Mouse (Mus musculus): Measurements from ENCODE around the gene Dennd1b. TPM values are rescaled to one million over a fixed set of nuclear protein-coding genes. Genes with fewer than 3 reads are reported as not detected.

Gene Dennd1b
- polyA plus RNA-seq, 1 experiment from 2014 or later = 6.7 TPM

- Histone ChIP-seq H3K4me3 (no peak overlapping the region), H3K27ac (replicated peaks) (no peak overlapping the region), H3K27me3 (replicated peaks; ENCODE audit: low read depth, poor library complexity, severe bottlenecking) (no peaks in the 10 kb centered on the region), H3K36me3 (replicated peaks) (no peaks in the 10 kb centered on the region), H3K4me1 (no peaks in the 10 kb centered on the region), H3K9me3 (no peaks in the 10 kb centered on the region)
- 81% methylated on average over 6 of the region's 6 CpGs for WGBS
- no peak for DNase-seq (ENCODE audit: low spot score)
Measured at GRCm38 (mm10) chr1:138939579-138940139, 23.6 kb upstream of the Dennd1b start.

DNA sequence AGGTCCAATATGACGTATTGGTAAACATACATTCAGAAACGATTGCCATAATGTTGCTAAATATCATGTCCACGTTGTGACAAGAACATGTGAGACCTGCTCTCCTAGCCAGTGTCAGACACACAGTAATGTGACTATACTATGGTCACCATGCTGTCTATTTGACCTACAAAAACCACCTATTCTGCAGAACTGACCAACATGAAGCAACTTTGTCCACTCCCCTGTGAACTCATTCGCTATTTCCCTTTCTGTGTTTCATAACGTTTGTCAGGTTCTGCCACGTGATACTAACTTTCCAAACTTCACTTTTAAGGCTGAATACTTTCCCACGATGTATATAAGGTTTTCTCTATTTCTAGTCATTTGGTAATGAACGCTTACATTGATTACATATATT is 22.8 kb upstream of the Dennd1b start:
- 89% methylated on average over 8 of the region's 8 CpGs for WGBS

GRCm38 (mm10) chr1:138952173-138952572 is 11.1 kb upstream of the Dennd1b start:
- Histone ChIP-seq H3K27ac (replicated peaks) (no peak overlapping the region), H3K36me3 (replicated peaks) (no peaks in the 10 kb centered on the region), H3K4me1 (no peaks in the 10 kb centered on the region), H3K4me3 (no peak overlapping the region), H3K9me3 (no peaks in the 10 kb centered on the region), H3K27me3 (replicated peaks; ENCODE audit: low read depth, poor library complexity, severe bottlenecking) (no peaks in the 10 kb centered on the region)
- DNase-seq (ENCODE audit: low spot score) = no peak

More for the DNA sequence above, 22.8 kb upstream of the Dennd1b start:
- H3K4me3 ChIP-seq = no peak overlapping the region
- H3K4me1 ChIP-seq = no peaks in the 10 kb centered on the region
- no peaks in the 10 kb centered on the region for H3K9me3 ChIP-seq
- no peaks in the 10 kb centered on the region for H3K36me3 ChIP-seq (replicated peaks)
- no peaks in the 10 kb centered on the region for H3K27me3 ChIP-seq (replicated peaks; ENCODE audit: low read depth, poor library complexity, severe bottlenecking)
- H3K27ac ChIP-seq (replicated peaks) = no peak overlapping the region
- no peak for DNase-seq (ENCODE audit: low spot score)

GRCm38 (mm10) chr1:138954978-138955377 is 8.3 kb upstream of the Dennd1b start:
- Histone ChIP-seq H3K36me3 (replicated peaks) (no peaks in the 10 kb centered on the region), H3K27ac (replicated peaks) (no peak overlapping the region), H3K9me3 (no peaks in the 10 kb centered on the region), H3K4me1 (no peaks in the 10 kb centered on the region), H3K4me3 (no peak overlapping the region), H3K27me3 (replicated peaks; ENCODE audit: low read depth, poor library complexity, severe bottlenecking) (no peaks in the 10 kb centered on the region)
- 88% methylated on average over 5 of the region's 5 CpGs for WGBS
- no peak for DNase-seq (ENCODE audit: low spot score)

GRCm38 (mm10) chr1:138955455-138955854 is 7.8 kb upstream of the Dennd1b start:
- Histone ChIP-seq H3K4me1 (no peaks in the 10 kb centered on the region), H3K9me3 (no peaks in the 10 kb centered on the region), H3K36me3 (replicated peaks) (no peaks in the 10 kb centered on the region), H3K4me3 (no peak overlapping the region), H3K27me3 (replicated peaks; ENCODE audit: low read depth, poor library complexity, severe bottlenecking) (no peaks in the 10 kb centered on the region), H3K27ac (replicated peaks) (no peak overlapping the region)
- no peak for DNase-seq (ENCODE audit: low spot score)
- WGBS = 90% methylated on average over 4 of the region's 4 CpGs

DNA sequence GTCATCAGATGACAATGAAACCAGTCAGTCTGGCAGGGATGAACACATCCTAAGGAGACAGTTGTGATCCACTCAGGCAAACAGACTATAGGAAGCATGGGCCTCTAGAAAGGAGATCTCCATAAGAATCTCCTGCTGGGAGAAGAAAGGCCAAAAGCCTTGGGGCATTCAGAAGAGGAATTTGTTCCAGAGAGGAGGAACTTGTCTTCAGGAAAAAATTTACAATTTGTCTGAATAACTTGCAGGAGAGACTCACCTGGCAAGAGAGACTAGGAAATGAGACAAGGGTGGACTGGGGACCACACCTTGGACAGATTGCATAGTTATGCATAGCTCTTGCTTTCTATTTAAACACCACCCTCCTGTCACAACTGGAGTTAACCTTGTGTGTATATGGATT is 6.7 kb upstream of the Dennd1b start:
- no peaks in the 10 kb centered on the region for H3K9me3 ChIP-seq
- no peaks in the 10 kb centered on the region for H3K4me1 ChIP-seq
- no peak for DNase-seq (ENCODE audit: low spot score)
- H3K27ac ChIP-seq (replicated peaks) = no peak overlapping the region
- no peaks in the 10 kb centered on the region for H3K27me3 ChIP-seq (replicated peaks; ENCODE audit: low read depth, poor library complexity, severe bottlenecking)
- H3K4me3 ChIP-seq = no peak overlapping the region
- H3K36me3 ChIP-seq (replicated peaks) = no peaks in the 10 kb centered on the region

GRCm38 (mm10) chr1:138957111-138957510 is 6.1 kb upstream of the Dennd1b start:
- H3K4me3 ChIP-seq = no peak overlapping the region
- no peaks in the 10 kb centered on the region for H3K4me1 ChIP-seq
- no peak overlapping the region for H3K27ac ChIP-seq (replicated peaks)
- DNase-seq (ENCODE audit: low spot score) = no peak
- H3K27me3 ChIP-seq (replicated peaks; ENCODE audit: low read depth, poor library complexity, severe bottlenecking) = no peaks in the 10 kb centered on the region
- no peaks in the 10 kb centered on the region for H3K9me3 ChIP-seq
- WGBS = 51% methylated on average over 4 of the region's 4 CpGs
- H3K36me3 ChIP-seq (replicated peaks) = no peaks in the 10 kb centered on the region

GRCm38 (mm10) chr1:138958863-138959262 is 4.4 kb upstream of the Dennd1b start:
- 73% methylated on average over 3 of the region's 3 CpGs for WGBS
- Histone ChIP-seq H3K27ac (replicated peaks) (no peak overlapping the region), H3K9me3 (no peaks in the 10 kb centered on the region), H3K4me3 (no peak overlapping the region), H3K27me3 (replicated peaks; ENCODE audit: low read depth, poor library complexity, severe bottlenecking) (no peaks in the 10 kb centered on the region), H3K4me1 (peaks cover 9% of the 10 kb centered on the region), H3K36me3 (replicated peaks) (no peaks in the 10 kb centered on the region)
- DNase-seq (ENCODE audit: low spot score) = no peak

GRCm38 (mm10) chr1:138959903-138960483 is 3.2 kb upstream of the Dennd1b start:
- Histone ChIP-seq H3K4me1 (peaks cover 9% of the 10 kb centered on the region), H3K36me3 (replicated peaks) (no peaks in the 10 kb centered on the region), H3K27me3 (replicated peaks; ENCODE audit: low read depth, poor library complexity, severe bottlenecking) (no peaks in the 10 kb centered on the region), H3K27ac (replicated peaks) (no peak overlapping the region), H3K4me3 (no peak overlapping the region), H3K9me3 (no peaks in the 10 kb centered on the region)
- 76% methylated on average over 4 of the region's 4 CpGs for WGBS
- DNase-seq (ENCODE audit: low spot score) = no peak

DNA sequence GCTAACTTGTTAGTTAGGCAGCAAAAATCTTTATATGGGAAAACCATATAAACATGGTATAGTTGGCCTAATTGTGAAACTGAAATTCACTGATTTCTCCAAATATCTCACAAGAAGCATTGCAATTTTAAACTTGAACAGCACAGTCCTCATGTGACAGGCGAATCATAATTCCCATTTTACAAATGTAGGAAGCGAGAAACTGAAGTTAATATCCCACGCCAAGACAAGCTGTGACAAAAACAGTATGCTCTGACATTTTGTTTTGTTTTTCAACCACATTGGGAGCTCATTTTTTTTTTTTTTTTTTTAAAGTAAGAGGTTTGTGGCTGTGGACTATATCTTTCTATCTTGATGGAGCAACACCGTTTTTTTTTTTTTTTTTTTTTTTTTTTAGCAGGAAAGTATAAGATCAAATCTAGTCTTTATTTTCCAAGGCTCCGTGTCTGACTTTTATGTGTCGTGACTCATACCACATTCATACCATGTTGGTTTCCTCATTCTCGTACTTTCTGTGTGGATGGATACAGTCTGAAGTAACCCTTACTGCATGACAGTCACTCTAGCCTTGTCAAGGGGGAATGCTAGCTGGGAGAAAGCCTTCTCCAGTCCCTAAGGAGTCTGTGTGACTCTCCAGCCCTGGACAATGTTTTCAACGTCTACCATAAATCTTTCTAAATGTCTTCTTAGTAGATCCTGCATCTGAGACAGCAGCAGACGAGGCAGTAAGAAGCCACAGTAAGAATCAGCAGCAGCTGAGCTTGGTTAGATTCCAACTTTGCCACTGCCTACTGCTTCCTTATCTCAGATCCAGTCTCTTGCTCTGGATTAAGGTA is 751 bp upstream of the Dennd1b start:
- no peaks in the 10 kb centered on the region for H3K27me3 ChIP-seq (replicated peaks; ENCODE audit: low read depth, poor library complexity, severe bottlenecking)
- peaks cover 9% of the 10 kb centered on the region for H3K4me1 ChIP-seq
- no peaks in the 10 kb centered on the region for H3K9me3 ChIP-seq
- 57% methylated on average over 9 of the region's 9 CpGs for WGBS
- DNase-seq (ENCODE audit: low spot score) = no peak
- H3K4me3 ChIP-seq = peak overlapping the region; percentile 88
- no peak overlapping the region for H3K27ac ChIP-seq (replicated peaks)
- H3K36me3 ChIP-seq (replicated peaks) = no peaks in the 10 kb centered on the region

GRCm38 (mm10) chr1:138963868-138964458 is 728 bp downstream of the Dennd1b start:
- peak overlapping the region; percentile 88 for H3K4me3 ChIP-seq
- no peaks in the 10 kb centered on the region for H3K27me3 ChIP-seq (replicated peaks; ENCODE audit: low read depth, poor library complexity, severe bottlenecking)
- H3K4me1 ChIP-seq = peaks cover 9% of the 10 kb centered on the region
- WGBS = under 1% methylated on average over 50 of the region's 50 CpGs
- H3K9me3 ChIP-seq = no peaks in the 10 kb centered on the region
- H3K36me3 ChIP-seq (replicated peaks) = 0 out of 2 replicates have a peak, but pooled peaks cover 7% of the 10 kb centered on the region
- peak; percentile 72 for DNase-seq (ENCODE audit: low spot score)
- H3K27ac ChIP-seq (replicated peaks) = peak overlapping the region; percentile 92

DNA sequence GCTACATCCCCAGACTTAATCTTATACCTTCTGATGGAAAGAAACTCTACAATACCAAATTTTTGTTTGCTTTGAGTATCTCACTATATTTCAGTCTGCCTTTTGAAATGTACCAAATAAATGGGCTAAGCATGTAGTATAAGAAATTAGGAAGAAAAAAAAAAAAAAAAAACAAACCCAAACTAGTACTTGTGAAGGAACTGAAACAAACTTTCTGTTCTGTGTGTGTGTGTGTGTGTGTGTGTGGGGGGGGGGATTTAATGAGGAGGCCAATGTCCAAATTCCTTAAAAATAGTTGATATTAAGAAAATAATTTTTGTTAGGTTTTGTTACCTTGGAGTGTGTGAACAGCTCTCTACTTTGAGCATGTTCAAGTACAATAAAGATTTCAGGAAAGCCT is 1.8 kb downstream of the Dennd1b start:
- Histone ChIP-seq H3K27ac (replicated peaks) (no peak overlapping the region), H3K36me3 (replicated peaks) (0 out of 2 replicates have a peak, but pooled peaks cover 7% of the 10 kb centered on the region), H3K4me1 (peaks cover 9% of the 10 kb centered on the region), H3K9me3 (no peaks in the 10 kb centered on the region), H3K27me3 (replicated peaks; ENCODE audit: low read depth, poor library complexity, severe bottlenecking) (no peaks in the 10 kb centered on the region), H3K4me3 (no peak overlapping the region)
- DNase-seq (ENCODE audit: low spot score) = no peak
